Mouse (Mus musculus) liver, postnatal 0 days (tissue): ENCODE measurements around the gene Chrna5. TPM values are rescaled to one million over a fixed set of nuclear protein-coding genes. Genes with fewer than 3 reads are reported as not detected.

ENCODE experiments used
- ATAC-seq: fragments of 200-750 bp; cut with Nextera tagmentation; 2 replicates; pipeline ENCODE4 v1.8.0; 2017; ENCODE audit warnings: mild to moderate bottlenecking, moderate library complexity
- DNase-seq: peaks from one replicate; pipeline ENCODE4 v3.0.0-alpha.2; 2016
- H3K27ac ChIP-seq: fragments of 300-500 bp; sonication (generic); 2 replicates; pipeline ENCODE4 v1.5.1; 2014; ENCODE audit warnings: antibody characterized with exemption, moderate library complexity, mild to moderate bottlenecking, low read depth
- H3K27me3 ChIP-seq: fragments of 300-500 bp; sonication (generic); 2 replicates; pipeline ENCODE4 v1.6.1; 2014; ENCODE audit warnings: low read length, control low read depth, mixed read lengths; ENCODE audit not compliant: insufficient read depth
- H3K36me3 ChIP-seq: fragments of 300-500 bp; sonication (generic); replicated peaks from 2 replicates; pipeline ENCODE4 v1.6.1; 2014; ENCODE audit warnings: mild to moderate bottlenecking, control low read depth, low read length, moderate library complexity, mixed read lengths; ENCODE audit not compliant: insufficient read depth
- H3K4me1 ChIP-seq: fragments of 300-500 bp; sonication (generic); 2 replicates; pipeline ENCODE4 v1.6.1; 2014; ENCODE audit warnings: antibody characterized with exemption, mild to moderate bottlenecking, control low read depth; ENCODE audit not compliant: insufficient read depth
- H3K4me2 ChIP-seq: fragments of 300-500 bp; sonication (generic); 2 replicates; pipeline ENCODE4 v1.6.1; 2014; ENCODE audit warnings: low read depth, mild to moderate bottlenecking, low read length, moderate library complexity, mixed read lengths
- H3K4me3 ChIP-seq: fragments of 300-500 bp; sonication (generic); 2 replicates; pipeline ENCODE4 v1.5.1; 2014; ENCODE audit warnings: low read depth, low read length
- H3K9ac ChIP-seq: fragments of 300-500 bp; sonication (generic); replicated peaks from 2 replicates; pipeline ENCODE4 v1.6.1; 2014; ENCODE audit warnings: mild to moderate bottlenecking, moderate library complexity
- H3K9me3 ChIP-seq: fragments of 300-500 bp; sonication (generic); 2 replicates; pipeline ENCODE4 v1.6.1; 2016; ENCODE audit warnings: mild to moderate bottlenecking, control low read depth, low read length, mixed read lengths
- CTCF ChIP-seq: sonication (generic); IDR thresholded peaks from 2 replicates; pipeline ENCODE4 v1.5.1; 2016; ENCODE audit warnings: antibody characterized with exemption, low read depth
- EP300 ChIP-seq: IDR thresholded peaks from 2 replicates; pipeline ENCODE4 v1.6.1; 2016; ENCODE audit warnings: antibody characterized with exemption, low read depth, mild to moderate bottlenecking
- WGBS: fragments of 180-500 bp; shearing (Covaris S2); extraction: QIAGEN DNeasy Blood & Tissue Kit; methylation state at CpG from one replicate; pipeline ENCODE4 v1.1.7; 2014; ENCODE audit not compliant: insufficient replicate concordance; 5-methylcytosine and 5-hydroxymethylcytosine counted together
- polyA plus RNA-seq: library from polyadenylated mRNA; unstranded; fragments of >200 nt; fragmentation: Nextera tagmentation; extraction: Ambion mirVana; gene quantifications from 2 replicates; pipeline ENCODE4 v1.2.1, GENCODE M21; 2015

Gene Chrna5
- polyA plus RNA-seq, 1 experiment from 2014 or later = not detected

DNA sequence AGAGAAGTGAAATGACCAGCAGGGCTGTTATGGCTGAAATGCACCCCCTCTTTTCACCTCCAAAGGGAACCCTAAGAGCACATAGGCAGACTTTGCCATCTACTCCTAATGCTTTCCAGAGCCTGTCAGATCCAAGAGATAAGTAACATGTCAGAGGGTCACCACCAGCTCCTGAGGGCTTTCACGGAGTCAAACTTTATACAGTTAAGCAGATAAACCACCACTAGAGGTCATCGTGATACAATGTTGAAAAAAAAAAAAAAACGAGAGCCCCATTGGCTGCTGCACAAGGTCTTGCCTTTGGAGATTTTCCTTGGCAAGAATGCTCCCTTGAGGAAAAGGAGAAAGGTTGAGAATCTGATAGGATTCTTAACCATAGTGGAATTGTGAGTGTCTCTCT lies 66.1 kb downstream of the Chrna5 start:
- peaks cover 8% of the 10 kb centered on the region for H3K27me3 ChIP-seq
- TF ChIP-seq CTCF (peak; percentile 46), EP300 (no peak)
- WGBS = 0% methylated on average over 3 of the region's 3 CpGs
- no peak overlapping the region for H3K9ac ChIP-seq
- H3K4me3 ChIP-seq = no peak overlapping the region
- no peaks in the 10 kb centered on the region for H3K36me3 ChIP-seq
- no peak for ATAC-seq
- H3K9me3 ChIP-seq = no peaks in the 10 kb centered on the region
- no peak overlapping the region for H3K27ac ChIP-seq
- H3K4me2 ChIP-seq = no peak overlapping the region
- peaks cover 3% of the 10 kb centered on the region; the same call in 1 of the 2 replicates for H3K4me1 ChIP-seq
- DNase-seq = no peak

DNA sequence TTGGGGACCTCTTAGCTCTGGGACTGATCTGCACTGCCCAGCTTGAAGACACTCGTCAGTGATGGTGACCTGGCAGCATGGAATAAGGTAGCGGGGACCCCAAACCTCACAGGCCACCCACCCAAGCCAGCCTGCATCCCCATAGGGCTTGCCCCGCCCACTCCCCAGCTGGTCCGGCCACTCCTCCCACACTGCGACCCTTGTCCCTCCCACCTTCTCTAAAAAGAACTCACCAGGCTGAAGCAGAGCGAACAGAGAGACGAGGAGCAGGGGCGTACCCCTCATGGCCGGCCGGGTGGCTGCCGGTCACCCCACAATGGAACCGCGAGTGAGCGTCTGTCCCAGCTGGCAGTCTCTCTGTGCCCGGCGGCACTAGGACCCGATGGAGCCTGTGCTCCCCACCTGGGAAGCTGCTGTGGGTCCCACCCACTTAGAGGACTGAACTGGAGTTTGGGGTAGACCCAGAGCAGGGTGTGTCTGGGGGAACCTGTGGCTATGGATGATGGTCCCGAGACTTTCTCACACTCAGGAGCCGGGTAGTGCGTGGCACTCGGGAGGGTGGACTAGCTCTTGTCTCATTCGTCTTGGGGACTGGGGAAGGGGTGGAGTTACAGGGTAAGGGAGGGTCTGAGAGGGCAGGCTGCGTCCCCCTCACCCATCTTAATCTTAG lies 67.7 kb downstream of the Chrna5 start, which contains the start of gene Chrnb4:
Gene Chrnb4 (minus strand): TSS at position 569 of the 670 bp plus-strand sequence.
- peak within 1 kb of the TSS; percentile 70 for H3K4me2 ChIP-seq
- WGBS = 2% methylated on average over 23 of the region's 23 CpGs
- peaks cover 3% of the 10 kb centered on the region; the same call in 1 of the 2 replicates for H3K4me1 ChIP-seq
- no peak for TF ChIP-seq EP300
- no peak for TF ChIP-seq CTCF
- no peaks in the 10 kb centered on the region for H3K36me3 ChIP-seq
- H3K27me3 ChIP-seq = peaks cover 8% of the 10 kb centered on the region
- no peak within 1 kb of the TSS for H3K27ac ChIP-seq
- H3K9ac ChIP-seq = no peak within 1 kb of the TSS
- no peaks in the 10 kb centered on the region for H3K9me3 ChIP-seq
- DNase-seq (peak; percentile 22), ATAC-seq (no peak)
- H3K4me3 ChIP-seq = peak within 1 kb of the TSS; percentile 35

DNA sequence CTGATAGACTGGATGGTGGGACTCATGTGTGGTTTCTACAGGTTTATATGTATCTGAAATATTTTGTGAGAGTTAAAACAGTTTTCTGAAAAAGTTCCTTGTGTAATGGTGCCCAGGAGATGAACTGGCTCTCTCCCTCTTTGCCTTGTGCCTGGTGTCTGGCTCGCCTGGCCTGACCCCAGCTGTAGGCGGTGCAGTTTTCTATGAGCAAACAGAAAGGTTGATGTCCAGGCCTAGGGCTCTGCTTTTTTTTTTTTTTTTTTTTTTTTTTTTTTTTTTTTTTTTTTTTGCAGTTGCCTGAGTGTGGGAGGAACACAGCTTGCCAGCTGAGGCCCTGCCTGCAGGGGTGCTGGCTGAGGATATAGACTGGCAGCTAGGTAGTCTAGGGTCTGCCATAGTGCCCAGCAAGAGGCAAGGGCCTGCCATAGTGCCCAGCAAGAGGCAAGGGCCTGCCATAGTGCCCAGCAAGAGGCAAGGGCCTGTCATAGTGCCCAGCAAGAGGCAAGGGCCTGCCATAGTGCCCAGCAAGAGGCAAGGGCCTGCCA lies 74.8 kb downstream of the Chrna5 start:
- peak; percentile 25 for DNase-seq
- no peak overlapping the region for H3K4me2 ChIP-seq
- H3K27ac ChIP-seq = no peak overlapping the region
- no peaks in the 10 kb centered on the region for H3K9me3 ChIP-seq
- peak; percentile 29; the same call in 1 of the 2 replicates for ATAC-seq
- H3K9ac ChIP-seq = no peak overlapping the region
- H3K27me3 ChIP-seq = no peaks in the 10 kb centered on the region
- TF ChIP-seq CTCF (no peak), EP300 (no peak)
- no peaks in the 10 kb centered on the region for H3K36me3 ChIP-seq
- H3K4me1 ChIP-seq = no peaks in the 10 kb centered on the region
- 63% methylated on average over 2 of the region's 2 CpGs for WGBS
- H3K4me3 ChIP-seq = no peak overlapping the region

Other genes with a start within 250 kb of the Chrna5 start
- 72.1 and 75.4 TPM in 2 replicates for gene Wdr61, start 246.4 kb upstream of the Chrna5 start, polyA plus RNA-seq
- not detected in 2 replicates for gene Crabp1, start 216.1 kb upstream of the Chrna5 start, polyA plus RNA-seq
- gene Ireb2, start 117.1 kb upstream of the Chrna5 start, polyA plus RNA-seq = 6.5 and 7.5 TPM in 2 replicates
- 13.7 and 14.0 TPM in 2 replicates for gene Hykk, start 63.6 kb upstream of the Chrna5 start, polyA plus RNA-seq
- gene Psma4, start 30.1 kb upstream of the Chrna5 start, polyA plus RNA-seq = 113 and 118 TPM in 2 replicates
- gene AY074887, start 29.9 kb upstream of the Chrna5 start, polyA plus RNA-seq = 0.39 and 0.44 TPM in 2 replicates
- not detected in 2 replicates for gene Chrna3, start 45.7 kb downstream of the Chrna5 start, polyA plus RNA-seq
- gene Chrnb4, start 67.9 kb downstream of the Chrna5 start, polyA plus RNA-seq = not detected in 2 replicates
- gene Ube2q2, start 168.0 kb downstream of the Chrna5 start, polyA plus RNA-seq = 7.7 and 8.3 TPM in 2 replicates
- 23.1 and 25.0 TPM in 2 replicates for gene Fbxo22, start 228.0 kb downstream of the Chrna5 start, polyA plus RNA-seq